Mouse (Mus musculus): Measurements from ENCODE around the gene B3gnt7. TPM values are rescaled to one million over a fixed set of nuclear protein-coding genes. Genes with fewer than 3 reads are reported as not detected.
A peak's percentile ranks its signal among the peaks of the same experiment; 100 is the strongest.

B3gnt7 gene
- polyA plus RNA-seq, 1 experiment from 2014 or later: 8.1 TPM

- no peak overlapping the region for H3K4me3 ChIP-seq (ENCODE audit: low read length)
- 26% methylated on average over 4 of the region's 4 CpGs for WGBS
- H3K4me2 ChIP-seq (replicated peaks; ENCODE audit: low read depth, low read length): no peak overlapping the region
- H3K27ac ChIP-seq (ENCODE audit: low read depth, low read length): no peak overlapping the region
- H3K36me3 ChIP-seq (ENCODE audit: control insufficient read depth, insufficient read depth, low read length): no peaks in the 10 kb centered on the region
- no peaks in the 10 kb centered on the region for H3K27me3 ChIP-seq (ENCODE audit: control insufficient read depth, insufficient read depth, low read length)
- H3K4me1 ChIP-seq (ENCODE audit: control insufficient read depth, insufficient read depth, low read length): no peaks in the 10 kb centered on the region
- peak; percentile 43; the same call in 1 of the 2 replicates for ATAC-seq (ENCODE audit: low FRiP score, low TSS enrichment)
- H3K9me3 ChIP-seq (ENCODE audit: control insufficient read depth, low read length): no peaks in the 10 kb centered on the region
- H3K9ac ChIP-seq (ENCODE audit: low read depth, low read length): no peak overlapping the region
Observed at GRCm38 (mm10) chr1:86294472-86294871, 8.2 kb upstream of the B3gnt7 start.

GRCm38 (mm10) chr1:86300093-86300492 lies 2.5 kb upstream of the B3gnt7 start:
- ATAC-seq (ENCODE audit: low FRiP score, low TSS enrichment): no peak
- WGBS: 33% methylated on average over 2 of the region's 2 CpGs
- no peaks in the 10 kb centered on the region for H3K4me1 ChIP-seq (ENCODE audit: control insufficient read depth, insufficient read depth, low read length)
- no peak overlapping the region for H3K9ac ChIP-seq (ENCODE audit: low read depth, low read length)
- H3K27ac ChIP-seq (ENCODE audit: low read depth, low read length): no peak overlapping the region
- no peaks in the 10 kb centered on the region for H3K36me3 ChIP-seq (ENCODE audit: control insufficient read depth, insufficient read depth, low read length)
- H3K4me3 ChIP-seq (ENCODE audit: low read length): no peak overlapping the region
- peaks cover 12% of the 10 kb centered on the region; the same call in 1 of the 2 replicates for H3K27me3 ChIP-seq (ENCODE audit: control insufficient read depth, insufficient read depth, low read length)
- no peak overlapping the region for H3K4me2 ChIP-seq (replicated peaks; ENCODE audit: low read depth, low read length)
- H3K9me3 ChIP-seq (ENCODE audit: control insufficient read depth, low read length): no peaks in the 10 kb centered on the region

GRCm38 (mm10) chr1:86300731-86301130 lies 1.9 kb upstream of the B3gnt7 start:
- no peak overlapping the region for H3K4me2 ChIP-seq (replicated peaks; ENCODE audit: low read depth, low read length)
- H3K9me3 ChIP-seq (ENCODE audit: control insufficient read depth, low read length): no peaks in the 10 kb centered on the region
- no peak overlapping the region for H3K27ac ChIP-seq (ENCODE audit: low read depth, low read length)
- 59% methylated on average over 7 of the region's 7 CpGs for WGBS
- no peaks in the 10 kb centered on the region for H3K36me3 ChIP-seq (ENCODE audit: control insufficient read depth, insufficient read depth, low read length)
- peaks cover 12% of the 10 kb centered on the region; the same call in 1 of the 2 replicates for H3K27me3 ChIP-seq (ENCODE audit: control insufficient read depth, insufficient read depth, low read length)
- H3K9ac ChIP-seq (ENCODE audit: low read depth, low read length): no peak overlapping the region
- no peak for ATAC-seq (ENCODE audit: low FRiP score, low TSS enrichment)
- no peaks in the 10 kb centered on the region for H3K4me1 ChIP-seq (ENCODE audit: control insufficient read depth, insufficient read depth, low read length)
- H3K4me3 ChIP-seq (ENCODE audit: low read length): no peak overlapping the region

DNA sequence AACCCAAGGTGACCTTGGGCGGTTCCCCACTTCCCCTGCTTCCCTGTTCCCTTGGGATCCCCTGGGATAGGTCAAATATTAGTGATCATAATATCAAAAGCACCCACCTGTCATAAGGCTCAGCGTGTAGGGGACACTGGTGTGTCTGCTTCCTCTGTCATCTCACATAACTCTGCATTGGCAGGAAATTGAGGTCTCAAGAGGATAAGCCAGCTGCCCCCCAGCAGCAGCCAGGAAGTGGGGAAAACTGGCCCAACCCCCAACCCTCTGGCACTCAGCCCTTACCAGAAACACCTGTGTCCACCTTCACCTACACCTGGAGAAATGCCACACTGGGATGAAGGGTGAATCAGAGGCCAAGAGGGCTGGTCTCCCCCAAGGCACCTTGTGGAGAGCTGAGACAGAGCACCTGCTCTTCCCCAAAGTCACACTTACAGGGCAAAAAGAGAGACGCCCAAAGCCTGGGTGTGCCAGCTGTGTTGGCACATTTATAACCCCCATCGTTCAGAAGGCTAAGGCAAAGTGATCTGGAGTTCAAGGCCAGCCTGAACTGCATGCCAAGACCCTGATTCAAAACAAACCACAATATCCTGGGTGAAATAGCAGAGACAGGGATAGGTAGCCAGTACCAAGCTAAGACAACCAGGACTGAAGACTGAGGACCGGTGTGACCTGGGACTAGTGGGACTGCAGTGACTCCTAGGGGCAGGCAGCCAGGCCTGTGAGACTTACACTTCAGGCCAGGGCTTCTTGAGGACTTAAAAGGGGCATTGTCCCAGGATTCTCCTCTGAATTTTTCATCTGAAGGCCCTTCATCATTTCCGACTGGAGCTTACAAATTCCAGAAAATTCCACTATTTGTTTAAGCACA lies 1.2 kb upstream of the B3gnt7 start:
- Histone ChIP-seq H3K36me3 (ENCODE audit: control insufficient read depth, insufficient read depth, low read length) (no peaks in the 10 kb centered on the region), H3K4me2 (replicated peaks; ENCODE audit: low read depth, low read length) (no peak overlapping the region), H3K9ac (ENCODE audit: low read depth, low read length) (no peak overlapping the region), H3K4me3 (ENCODE audit: low read length) (no peak overlapping the region), H3K27ac (ENCODE audit: low read depth, low read length) (no peak overlapping the region), H3K27me3 (ENCODE audit: control insufficient read depth, insufficient read depth, low read length) (peaks cover 12% of the 10 kb centered on the region; the same call in 1 of the 2 replicates), H3K9me3 (ENCODE audit: control insufficient read depth, low read length) (no peaks in the 10 kb centered on the region), H3K4me1 (ENCODE audit: control insufficient read depth, insufficient read depth, low read length) (no peaks in the 10 kb centered on the region)
- WGBS: 56% methylated on average over 6 of the region's 6 CpGs
- ATAC-seq (ENCODE audit: low FRiP score, low TSS enrichment): no peak

GRCm38 (mm10) chr1:86303063-86303872 lies 636 bp downstream of the B3gnt7 start:
- Histone ChIP-seq H3K36me3 (ENCODE audit: control insufficient read depth, insufficient read depth, low read length) (no peaks in the 10 kb centered on the region), H3K4me3 (ENCODE audit: low read length) (peak overlapping the region; percentile 69), H3K27me3 (ENCODE audit: control insufficient read depth, insufficient read depth, low read length) (peaks cover 12% of the 10 kb centered on the region; the same call in 1 of the 2 replicates), H3K9ac (ENCODE audit: low read depth, low read length) (peak overlapping the region; percentile 63), H3K27ac (ENCODE audit: low read depth, low read length) (no peak overlapping the region), H3K4me2 (replicated peaks; ENCODE audit: low read depth, low read length) (peak overlapping the region; percentile 98), H3K9me3 (ENCODE audit: control insufficient read depth, low read length) (no peaks in the 10 kb centered on the region), H3K4me1 (ENCODE audit: control insufficient read depth, insufficient read depth, low read length) (no peaks in the 10 kb centered on the region)
- ATAC-seq (ENCODE audit: low FRiP score, low TSS enrichment): peak; percentile 90
- under 1% methylated on average over 64 of the region's 65 CpGs for WGBS

GRCm38 (mm10) chr1:86303873-86304250 lies 1.2 kb downstream of the B3gnt7 start:
- Histone ChIP-seq H3K27ac (ENCODE audit: low read depth, low read length) (no peak overlapping the region), H3K4me2 (replicated peaks; ENCODE audit: low read depth, low read length) (peak overlapping the region; percentile 98), H3K9me3 (ENCODE audit: control insufficient read depth, low read length) (no peaks in the 10 kb centered on the region), H3K9ac (ENCODE audit: low read depth, low read length) (peak overlapping the region; percentile 63), H3K4me1 (ENCODE audit: control insufficient read depth, insufficient read depth, low read length) (no peaks in the 10 kb centered on the region), H3K4me3 (ENCODE audit: low read length) (peak overlapping the region; percentile 69), H3K36me3 (ENCODE audit: control insufficient read depth, insufficient read depth, low read length) (no peaks in the 10 kb centered on the region), H3K27me3 (ENCODE audit: control insufficient read depth, insufficient read depth, low read length) (peaks cover 12% of the 10 kb centered on the region; the same call in 1 of the 2 replicates)
- WGBS: 3% methylated on average over 16 of the region's 16 CpGs
- no peak for ATAC-seq (ENCODE audit: low FRiP score, low TSS enrichment)

DNA sequence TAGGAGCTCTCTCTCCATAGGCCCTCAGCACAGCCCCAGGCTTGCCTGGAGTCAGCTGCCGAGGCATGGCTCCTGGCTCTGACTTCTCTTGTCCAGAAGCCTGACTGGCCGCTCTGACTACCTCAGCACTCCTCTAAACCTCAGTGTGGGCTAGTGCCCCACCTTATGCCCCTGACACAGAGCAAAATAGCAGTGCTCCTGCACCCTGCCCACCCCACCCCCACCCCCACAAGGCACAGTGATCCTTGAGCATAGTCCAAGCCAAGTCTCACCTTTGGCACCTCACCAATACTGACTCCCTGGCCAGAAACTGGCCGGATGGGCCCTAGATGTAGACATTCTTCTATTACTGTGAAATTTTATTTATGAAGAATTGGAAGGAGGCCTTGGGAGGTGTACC lies 4.1 kb downstream of the B3gnt7 start:
- H3K27me3 ChIP-seq (ENCODE audit: control insufficient read depth, insufficient read depth, low read length): peaks cover 12% of the 10 kb centered on the region; the same call in 1 of the 2 replicates
- no peaks in the 10 kb centered on the region for H3K36me3 ChIP-seq (ENCODE audit: control insufficient read depth, insufficient read depth, low read length)
- ATAC-seq (ENCODE audit: low FRiP score, low TSS enrichment): no peak
- H3K4me2 ChIP-seq (replicated peaks; ENCODE audit: low read depth, low read length): no peak overlapping the region
- no peaks in the 10 kb centered on the region for H3K9me3 ChIP-seq (ENCODE audit: control insufficient read depth, low read length)
- no peak overlapping the region for H3K9ac ChIP-seq (ENCODE audit: low read depth, low read length)
- no peak overlapping the region for H3K4me3 ChIP-seq (ENCODE audit: low read length)
- H3K27ac ChIP-seq (ENCODE audit: low read depth, low read length): no peak overlapping the region
- no peaks in the 10 kb centered on the region for H3K4me1 ChIP-seq (ENCODE audit: control insufficient read depth, insufficient read depth, low read length)
- 79% methylated on average over 3 of the region's 3 CpGs for WGBS

DNA sequence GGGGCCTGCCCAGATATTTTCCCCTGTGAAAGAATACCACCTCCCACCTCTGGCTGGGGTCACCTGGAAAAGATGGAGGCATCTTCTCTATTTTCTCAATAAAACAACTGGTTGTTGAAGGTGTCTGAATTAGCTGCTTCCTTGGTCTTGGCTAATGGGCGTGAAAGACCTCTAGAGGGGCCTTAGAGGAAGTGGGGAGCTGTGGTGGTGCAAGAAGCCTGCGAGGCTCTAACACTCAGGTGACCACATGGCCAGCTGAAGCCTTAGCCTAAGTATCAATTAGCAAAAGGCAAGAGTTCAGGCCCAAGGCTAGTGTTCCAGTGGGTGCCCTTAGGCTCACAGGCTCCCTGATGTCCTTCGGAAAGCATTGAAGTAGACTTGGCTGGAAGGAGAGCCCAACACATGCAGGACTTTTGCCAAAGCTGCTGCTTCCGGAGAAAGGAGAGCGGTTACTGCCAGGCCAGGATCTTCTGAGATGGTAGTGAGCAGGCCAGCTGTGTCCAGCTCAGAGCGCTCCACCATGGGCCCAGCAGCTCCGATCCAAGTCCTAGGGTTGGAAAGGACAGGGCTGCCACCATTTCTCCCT lies 4.6 kb downstream of the B3gnt7 start:
- H3K27ac ChIP-seq (ENCODE audit: low read depth, low read length): no peak overlapping the region
- no peaks in the 10 kb centered on the region for H3K9me3 ChIP-seq (ENCODE audit: control insufficient read depth, low read length)
- no peak for ATAC-seq (ENCODE audit: low FRiP score, low TSS enrichment)
- no peak overlapping the region for H3K9ac ChIP-seq (ENCODE audit: low read depth, low read length)
- WGBS: 78% methylated on average over 7 of the region's 7 CpGs
- no peaks in the 10 kb centered on the region for H3K36me3 ChIP-seq (ENCODE audit: control insufficient read depth, insufficient read depth, low read length)
- H3K27me3 ChIP-seq (ENCODE audit: control insufficient read depth, insufficient read depth, low read length): peaks cover 12% of the 10 kb centered on the region; the same call in 1 of the 2 replicates
- no peak overlapping the region for H3K4me2 ChIP-seq (replicated peaks; ENCODE audit: low read depth, low read length)
- H3K4me1 ChIP-seq (ENCODE audit: control insufficient read depth, insufficient read depth, low read length): no peaks in the 10 kb centered on the region
- no peak overlapping the region for H3K4me3 ChIP-seq (ENCODE audit: low read length)

Measured in kidney, embryonic 14.5 days (tissue).